In genomic region chr1:22311471-22311870, GRCm38 (mm10) we compare ENCODE assay signal across 35 mouse cellular contexts.
"Had no signal": no experiment of that assay in that cellular context is flagged by ENCODE, and none has a peak within 500 bp of the region (broad histone marks: within the 10 kb centered on the region; RNA-seq: fewer than 3 reads in every experiment).

No protein-coding gene starts in this region.

- H3K27ac ChIP-seq: heart, embryonic 10.5 days; heart, embryonic 13.5 days; heart, embryonic 15.5 days; hindbrain, embryonic 10.5 days; hindbrain, embryonic 12.5 days; hindbrain, embryonic 13.5 days; hindbrain, embryonic 14.5 days; hindbrain, embryonic 15.5 days; hindbrain, postnatal 0 days; intestine, embryonic 15.5 days; kidney, embryonic 15.5 days; kidney, postnatal 0 days; layer of hippocampus, adult 2 months had no signal

- H3K4me1 ChIP-seq: heart, embryonic 10.5 days; heart, embryonic 12.5 days; heart, embryonic 13.5 days; heart, embryonic 15.5 days; hindbrain, embryonic 12.5 days; hindbrain, embryonic 13.5 days; intestine, embryonic 15.5 days had no signal

- H3K4me3 ChIP-seq: heart, embryonic 10.5 days; heart, embryonic 12.5 days; heart, embryonic 13.5 days; heart, embryonic 15.5 days; hindbrain, embryonic 10.5 days; hindbrain, embryonic 12.5 days; hindbrain, embryonic 13.5 days; hindbrain, embryonic 15.5 days; intestine, embryonic 15.5 days; kidney, embryonic 15.5 days; layer of hippocampus, adult 2 months had no signal

- H3K4me2 ChIP-seq: heart, embryonic 11.5 days; heart, embryonic 12.5 days; heart, embryonic 13.5 days; heart, embryonic 15.5 days; hindbrain, embryonic 12.5 days; hindbrain, embryonic 13.5 days; hindbrain, embryonic 14.5 days; hindbrain, embryonic 15.5 days; intestine, embryonic 15.5 days; kidney, embryonic 15.5 days had no signal

- H3K9ac ChIP-seq: heart, embryonic 12.5 days; heart, embryonic 13.5 days; heart, embryonic 15.5 days; hindbrain, embryonic 12.5 days; hindbrain, embryonic 13.5 days; hindbrain, embryonic 14.5 days; hindbrain, embryonic 15.5 days; intestine, embryonic 15.5 days; kidney, embryonic 15.5 days had no signal

- ATAC-seq: hindbrain, embryonic 16.5 days; hindbrain, postnatal 0 days; inflammation-experienced regulatory T-cells, adult 6 months; intestine, embryonic 15.5 days; intestine, embryonic 16.5 days; intestine, postnatal 0 days had no signal

- H3K36me3 ChIP-seq: heart, embryonic 10.5 days; heart, embryonic 12.5 days; heart, embryonic 13.5 days; heart, embryonic 15.5 days; hindbrain, embryonic 10.5 days; hindbrain, embryonic 12.5 days; hindbrain, embryonic 13.5 days; hindbrain, embryonic 15.5 days; intestine, embryonic 15.5 days; kidney, embryonic 15.5 days had no signal

- DNase-seq: heart, postnatal 10 days; heart, postnatal 14 days; heart, postnatal 36 days; heart, postnatal 4 days; kidney, adult 11 months; kidney, adult 18-20 months; kidney, adult 2 months; kidney, adult 8-10 months; kidney, adult 9 months; kidney, postnatal 10 days; kidney, postnatal 14 days; kidney, postnatal 25 days; kidney, postnatal 36 days; kidney, postnatal 4 days; layer of hippocampus, adult 9-11 months; layer of hippocampus, postnatal 36 days had no signal

- H3K27me3 ChIP-seq: heart, embryonic 12.5 days; heart, embryonic 13.5 days; heart, embryonic 15.5 days; hindbrain, embryonic 12.5 days; hindbrain, embryonic 13.5 days; hindbrain, embryonic 15.5 days; intestine, embryonic 15.5 days; kidney, embryonic 15.5 days had no signal

- H3K9me3 ChIP-seq: heart, embryonic 10.5 days; heart, embryonic 12.5 days; heart, embryonic 13.5 days; heart, embryonic 15.5 days; hindbrain, embryonic 10.5 days; hindbrain, embryonic 12.5 days; hindbrain, embryonic 13.5 days; hindbrain, embryonic 15.5 days; intestine, embryonic 15.5 days; kidney, embryonic 15.5 days had no signal
